Comparison of ENCODE assay signal across 8 mouse cellular contexts in the genomic region with DNA sequence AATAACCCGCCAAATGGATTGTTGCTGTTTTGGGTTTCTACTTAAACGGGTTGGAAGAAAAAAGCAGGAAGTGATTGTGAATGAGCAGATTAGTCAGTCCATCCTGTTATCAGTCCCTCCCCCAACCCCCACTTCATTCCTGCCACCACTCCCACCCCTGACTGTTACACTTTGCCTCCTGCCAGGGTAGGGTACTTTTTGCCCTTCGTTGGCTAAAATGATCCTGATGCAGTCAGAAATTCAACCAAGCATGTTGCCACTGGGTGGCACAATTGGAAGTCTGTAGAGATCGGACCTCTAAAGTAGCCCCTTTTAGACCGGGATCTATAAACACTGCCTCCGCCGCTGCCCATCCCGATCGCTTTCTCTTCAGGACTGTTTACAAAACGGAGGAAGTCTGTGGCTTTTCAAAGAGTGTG.
DNase-seq lines count a peak whose midpoint lies in the region; ATAC-seq lines count a peak whose summit lies in the region.

No protein-coding gene starts in this region.

- peak; percentile 44 to 68 for DNase-seq in right cerebral cortex, postnatal 10 days (ENCODE audit: low spot score in 2 of 2)
- DNase-seq in right cerebral cortex, postnatal 36 days (ENCODE audit: low spot score in 2 of 2), result no peak

- no peaks in the 10 kb centered on the region for H3K36me3 ChIP-seq in embryonic facial prominence, embryonic 15.5 days
- no peaks in the 10 kb centered on the region for H3K36me3 ChIP-seq in hindbrain, embryonic 16.5 days (ENCODE audit: control insufficient read depth, insufficient read depth, low read length)
- no peaks in the 10 kb centered on the region for H3K36me3 ChIP-seq in limb, embryonic 12.5 days
- H3K36me3 ChIP-seq in midbrain, embryonic 15.5 days (replicated peaks), result no peaks in the 10 kb centered on the region

- ATAC-seq in embryonic facial prominence, embryonic 15.5 days (ENCODE audit: insufficient number of reproducible peaks, low FRiP score, low TSS enrichment, low read depth), result no peak
- ATAC-seq in hindbrain, embryonic 16.5 days, result no peak
- ATAC-seq in limb, embryonic 12.5 days (ENCODE audit: insufficient number of reproducible peaks, insufficient read depth, low FRiP score, low TSS enrichment, low read depth), result no peak
- ATAC-seq in midbrain, embryonic 15.5 days (replicated peaks), result no peak
- no peak for ATAC-seq in erythroblast, adult 5-6 weeks (replicated peaks; ENCODE audit: low FRiP score, poor library complexity, severe bottlenecking)
- no peak for ATAC-seq in granulocyte monocyte progenitor cell, adult 5-6 weeks (replicated peaks; ENCODE audit: poor library complexity, severe bottlenecking)

- 0 out of 2 replicates have a peak overlapping the region, but pooled peaks have one; percentile 29 for H3K27ac ChIP-seq in embryonic facial prominence, embryonic 15.5 days (replicated peaks)
- no peak overlapping the region for H3K27ac ChIP-seq in hindbrain, embryonic 16.5 days (ENCODE audit: low read depth, low read length)
- no peak overlapping the region for H3K27ac ChIP-seq in limb, embryonic 12.5 days
- H3K27ac ChIP-seq in midbrain, embryonic 15.5 days, result no peak overlapping the region

- H3K9me3 ChIP-seq in embryonic facial prominence, embryonic 15.5 days (replicated peaks), result no peaks in the 10 kb centered on the region
- no peaks in the 10 kb centered on the region for H3K9me3 ChIP-seq in hindbrain, embryonic 16.5 days (ENCODE audit: control insufficient read depth, low read length)
- no peaks in the 10 kb centered on the region for H3K9me3 ChIP-seq in limb, embryonic 12.5 days
- H3K9me3 ChIP-seq in midbrain, embryonic 15.5 days, result no peaks in the 10 kb centered on the region

- H3K4me1 ChIP-seq in embryonic facial prominence, embryonic 15.5 days, result peaks cover 11% of the 10 kb centered on the region
- no peaks in the 10 kb centered on the region for H3K4me1 ChIP-seq in hindbrain, embryonic 16.5 days (ENCODE audit: control insufficient read depth, insufficient read depth, low read depth, low read length)
- peaks cover 12% of the 10 kb centered on the region for H3K4me1 ChIP-seq in limb, embryonic 12.5 days (replicated peaks)
- no peaks in the 10 kb centered on the region for H3K4me1 ChIP-seq in midbrain, embryonic 15.5 days

- WGBS in embryonic facial prominence, embryonic 15.5 days, result 8% methylated on average over 10 of the region's 10 CpGs
- 12% methylated on average over 10 of the region's 10 CpGs for WGBS in hindbrain, embryonic 16.5 days
- 16% methylated on average over 10 of the region's 10 CpGs for WGBS in limb, embryonic 12.5 days
- 12% methylated on average over 10 of the region's 10 CpGs for WGBS in midbrain, embryonic 15.5 days

- peak overlapping the region; percentile 28 for H3K4me3 ChIP-seq in embryonic facial prominence, embryonic 15.5 days (replicated peaks)
- peak overlapping the region; percentile 23; the same call in 1 of the 2 replicates for H3K4me3 ChIP-seq in hindbrain, embryonic 16.5 days (ENCODE audit: low read length)
- no peak overlapping the region; the same call in 1 of the 2 replicates for H3K4me3 ChIP-seq in limb, embryonic 12.5 days (replicated peaks)
- H3K4me3 ChIP-seq in midbrain, embryonic 15.5 days, result no peak overlapping the region

- no peak overlapping the region for H3K9ac ChIP-seq in embryonic facial prominence, embryonic 15.5 days
- H3K9ac ChIP-seq in hindbrain, embryonic 16.5 days (ENCODE audit: low read depth, low read length), result no peak overlapping the region
- H3K9ac ChIP-seq in limb, embryonic 12.5 days (replicated peaks), result no peak overlapping the region
- H3K9ac ChIP-seq in midbrain, embryonic 15.5 days, result no peak overlapping the region

- no peaks in the 10 kb centered on the region for H3K27me3 ChIP-seq in embryonic facial prominence, embryonic 15.5 days
- H3K27me3 ChIP-seq in hindbrain, embryonic 16.5 days (replicated peaks; ENCODE audit: control insufficient read depth, insufficient read depth, low read length), result no peaks in the 10 kb centered on the region; the same call in 1 of the 2 replicates
- no peaks in the 10 kb centered on the region for H3K27me3 ChIP-seq in limb, embryonic 12.5 days
- no peaks in the 10 kb centered on the region for H3K27me3 ChIP-seq in midbrain, embryonic 15.5 days (replicated peaks)

- H3K4me2 ChIP-seq in embryonic facial prominence, embryonic 15.5 days (replicated peaks), result peak overlapping the region; percentile 37
- peak overlapping the region; percentile 45 for H3K4me2 ChIP-seq in hindbrain, embryonic 16.5 days (ENCODE audit: low read length)
- H3K4me2 ChIP-seq in limb, embryonic 12.5 days, result peak overlapping the region; percentile 42
- H3K4me2 ChIP-seq in midbrain, embryonic 15.5 days, result peak overlapping the region; percentile 25

Comparison
In these comparisons a context has a peak if more than half of its experiments do, and no peak if none do; other contexts are left out.
1. DNase-seq: peak in right cerebral cortex, postnatal 10 days (2 of 2); none in right cerebral cortex, postnatal 36 days (0 of 2).
2. H3K4me3 ChIP-seq: peak in embryonic facial prominence, embryonic 15.5 days (single experiment) and hindbrain, embryonic 16.5 days (single experiment); none in limb, embryonic 12.5 days (single experiment) and midbrain, embryonic 15.5 days (single experiment).
3. Peak in every context shown above with its lines, with median percentiles within 50 percentile points of each other: H3K4me2 ChIP-seq.